Mouse (Mus musculus): ENCODE data around the gene Slc9a5. TPM values are rescaled to one million over a fixed set of nuclear protein-coding genes. Genes with fewer than 3 reads are reported as not detected.

The Slc9a5 gene
- polyA plus RNA-seq, 1 experiment from 2014 or later = 6.4 TPM

DNA sequence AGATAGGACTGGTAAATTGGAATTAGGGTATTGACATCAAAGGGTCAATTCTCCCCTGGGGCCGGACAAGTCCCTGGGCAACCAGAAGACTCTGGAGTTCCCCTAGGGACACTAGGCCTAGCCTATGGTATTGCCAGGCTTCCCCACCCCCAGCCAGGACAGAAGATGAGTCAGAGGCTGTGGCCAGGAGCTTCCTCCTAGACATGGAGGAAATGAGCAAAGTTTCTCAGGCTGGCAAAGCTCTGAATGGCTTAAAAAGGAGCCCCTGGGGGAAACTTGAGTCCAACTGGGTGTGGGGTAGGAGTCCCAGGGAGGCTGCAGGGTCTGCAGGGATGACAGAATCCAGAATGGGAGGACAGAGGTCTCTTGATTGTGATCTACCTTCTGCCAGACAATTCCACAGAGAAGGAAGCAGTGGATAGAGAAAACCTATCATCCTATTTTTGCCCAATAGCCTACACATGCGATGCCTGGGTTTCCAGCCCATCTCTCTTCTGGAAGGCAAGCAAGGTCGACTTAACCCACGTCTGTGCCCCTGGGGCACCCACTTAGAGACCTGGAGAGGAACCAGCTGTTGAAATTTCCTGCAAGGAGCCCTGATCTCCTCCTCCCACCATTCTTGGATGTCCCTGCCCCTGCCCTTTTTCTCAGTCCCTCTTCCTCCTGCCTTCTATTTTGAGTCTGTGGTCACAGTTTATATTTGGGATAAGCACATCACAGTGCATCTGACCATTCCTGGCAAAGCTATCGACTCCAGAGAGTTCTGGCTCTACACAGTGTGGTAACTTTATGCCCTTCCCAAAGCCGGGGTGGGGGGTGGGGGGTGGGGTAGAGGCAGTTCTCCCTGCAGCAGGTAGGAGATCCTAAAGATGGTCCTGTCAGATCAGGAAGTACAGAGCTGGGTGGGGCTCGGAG is 3.3 kb upstream of the Slc9a5 start:
- no peaks in the 10 kb centered on the region for H3K36me3 ChIP-seq (ENCODE audit: control insufficient read depth, insufficient read depth, low read length)
- WGBS = 68% methylated on average over 7 of the region's 7 CpGs
- no peak for DNase-seq (ENCODE audit: low spot score)
- no peak overlapping the region for H3K9ac ChIP-seq (ENCODE audit: low read length)
- ATAC-seq (ENCODE audit: insufficient number of reproducible peaks, low FRiP score, low TSS enrichment, low read depth) = no peak
- peaks cover 19% of the 10 kb centered on the region for H3K4me1 ChIP-seq (ENCODE audit: control insufficient read depth, insufficient read depth, low read length)
- H3K27me3 ChIP-seq (ENCODE audit: control insufficient read depth, insufficient read depth, low read length) = no peaks in the 10 kb centered on the region
- no peak overlapping the region for H3K27ac ChIP-seq (replicated peaks; ENCODE audit: low read depth, low read length)
- H3K9me3 ChIP-seq (ENCODE audit: control insufficient read depth, low read length) = no peaks in the 10 kb centered on the region
- no peak overlapping the region for H3K4me2 ChIP-seq (ENCODE audit: low read depth, severe bottlenecking)
- no peak overlapping the region for H3K4me3 ChIP-seq (ENCODE audit: low read depth, low read length)

GRCm38 (mm10) chr8:105346611-105347427 is 1.8 kb upstream of the Slc9a5 start:
- H3K4me1 ChIP-seq (ENCODE audit: control insufficient read depth, insufficient read depth, low read length) = peaks cover 19% of the 10 kb centered on the region
- ATAC-seq (ENCODE audit: insufficient number of reproducible peaks, low FRiP score, low TSS enrichment, low read depth) = peak; percentile 10
- no peaks in the 10 kb centered on the region for H3K36me3 ChIP-seq (ENCODE audit: control insufficient read depth, insufficient read depth, low read length)
- no peaks in the 10 kb centered on the region for H3K27me3 ChIP-seq (ENCODE audit: control insufficient read depth, insufficient read depth, low read length)
- WGBS = under 1% methylated on average over 34 of the region's 34 CpGs
- H3K9me3 ChIP-seq (ENCODE audit: control insufficient read depth, low read length) = no peaks in the 10 kb centered on the region
- H3K27ac ChIP-seq (replicated peaks; ENCODE audit: low read depth, low read length) = peak overlapping the region; percentile 37; the same call in 1 of the 2 replicates
- peak overlapping the region; percentile 67 for H3K4me3 ChIP-seq (ENCODE audit: low read depth, low read length)
- peak overlapping the region; percentile 64 for H3K9ac ChIP-seq (ENCODE audit: low read length)
- peak overlapping the region; percentile 98 for H3K4me2 ChIP-seq (ENCODE audit: low read depth, severe bottlenecking)
- DNase-seq (ENCODE audit: low spot score) = peak; percentile 66

GRCm38 (mm10) chr8:105347428-105348221 is 1.0 kb upstream of the Slc9a5 start, which contains the start of gene Fhod1:
Gene Fhod1, minus strand, starts transcription at chr8:105347953.
- WGBS = under 1% methylated on average over 53 of the region's 53 CpGs
- H3K4me1 ChIP-seq (ENCODE audit: control insufficient read depth, insufficient read depth, low read length) = peaks cover 19% of the 10 kb centered on the region
- peak; percentile 96 for DNase-seq (ENCODE audit: low spot score)
- H3K27ac ChIP-seq (replicated peaks; ENCODE audit: low read depth, low read length) = peak within 1 kb of the TSS; percentile 63
- peak; percentile 88 for ATAC-seq (ENCODE audit: insufficient number of reproducible peaks, low FRiP score, low TSS enrichment, low read depth)
- H3K27me3 ChIP-seq (ENCODE audit: control insufficient read depth, insufficient read depth, low read length) = no peaks in the 10 kb centered on the region
- H3K4me3 ChIP-seq (ENCODE audit: low read depth, low read length) = peak within 1 kb of the TSS; percentile 67
- H3K9ac ChIP-seq (ENCODE audit: low read length) = peak within 1 kb of the TSS; percentile 75
- no peaks in the 10 kb centered on the region for H3K36me3 ChIP-seq (ENCODE audit: control insufficient read depth, insufficient read depth, low read length)
- H3K4me2 ChIP-seq (ENCODE audit: low read depth, severe bottlenecking) = peak within 1 kb of the TSS; percentile 98
- H3K9me3 ChIP-seq (ENCODE audit: control insufficient read depth, low read length) = no peaks in the 10 kb centered on the region

DNA sequence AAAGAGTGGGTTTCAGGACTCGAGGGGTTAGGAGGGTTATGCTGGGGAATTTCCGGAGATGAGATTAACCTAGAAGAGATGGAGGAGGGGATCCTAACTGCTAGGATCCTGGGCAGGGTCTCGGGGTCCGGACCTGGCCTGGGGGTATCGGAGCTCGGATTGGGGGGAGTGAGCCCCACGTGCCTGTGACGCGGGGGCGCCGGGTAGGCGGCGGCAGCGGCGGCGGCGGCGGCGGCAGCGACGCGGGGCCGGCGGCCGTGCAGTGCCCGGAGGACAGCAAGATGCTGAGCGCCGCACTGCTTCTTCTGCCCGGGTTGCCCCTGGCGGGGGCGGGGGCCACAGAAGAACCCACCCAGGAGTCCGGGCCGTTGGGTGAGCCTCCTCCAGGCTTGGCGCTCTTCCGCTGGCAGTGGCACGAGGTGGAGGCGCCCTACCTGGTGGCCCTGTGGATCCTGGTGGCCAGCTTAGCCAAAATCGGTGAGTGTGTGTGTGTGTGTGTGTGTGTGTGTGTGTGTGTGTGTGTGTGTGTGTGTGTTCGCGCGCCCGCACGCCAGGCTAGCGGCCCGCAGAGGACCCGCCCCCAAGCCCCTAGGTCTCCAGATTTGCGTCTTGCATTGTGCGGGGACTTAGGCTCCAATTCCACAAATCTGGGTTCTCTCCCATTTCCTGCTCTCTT is 591 bp downstream of the Slc9a5 start:
- Histone ChIP-seq H3K4me2 (ENCODE audit: low read depth, severe bottlenecking) (peak overlapping the region; percentile 98), H3K4me3 (ENCODE audit: low read depth, low read length) (peak overlapping the region; percentile 67), H3K27ac (replicated peaks; ENCODE audit: low read depth, low read length) (no peak overlapping the region; the same call in 1 of the 2 replicates), H3K36me3 (ENCODE audit: control insufficient read depth, insufficient read depth, low read length) (no peaks in the 10 kb centered on the region), H3K27me3 (ENCODE audit: control insufficient read depth, insufficient read depth, low read length) (no peaks in the 10 kb centered on the region), H3K9me3 (ENCODE audit: control insufficient read depth, low read length) (no peaks in the 10 kb centered on the region), H3K4me1 (ENCODE audit: control insufficient read depth, insufficient read depth, low read length) (peaks cover 19% of the 10 kb centered on the region), H3K9ac (ENCODE audit: low read length) (peak overlapping the region; percentile 74)
- ATAC-seq (ENCODE audit: insufficient number of reproducible peaks, low FRiP score, low TSS enrichment, low read depth) (peak; percentile 18; the same call in 1 of the 2 replicates), DNase-seq (ENCODE audit: low spot score) (peak; percentile 71)
- WGBS = under 1% methylated on average over 47 of the region's 48 CpGs

- H3K4me1 ChIP-seq (ENCODE audit: control insufficient read depth, insufficient read depth, low read length) = peaks cover 22% of the 10 kb centered on the region
- WGBS = 42% methylated on average over 7 of the region's 7 CpGs
- DNase-seq (ENCODE audit: low spot score) (no peak), ATAC-seq (ENCODE audit: insufficient number of reproducible peaks, low FRiP score, low TSS enrichment, low read depth) (no peak)
- peak overlapping the region; percentile 98 for H3K4me2 ChIP-seq (ENCODE audit: low read depth, severe bottlenecking)
- no peak overlapping the region for H3K9ac ChIP-seq (ENCODE audit: low read length)
- no peaks in the 10 kb centered on the region for H3K9me3 ChIP-seq (ENCODE audit: control insufficient read depth, low read length)
- H3K36me3 ChIP-seq (ENCODE audit: control insufficient read depth, insufficient read depth, low read length) = no peaks in the 10 kb centered on the region
- H3K27me3 ChIP-seq (ENCODE audit: control insufficient read depth, insufficient read depth, low read length) = no peaks in the 10 kb centered on the region
- no peak overlapping the region for H3K4me3 ChIP-seq (ENCODE audit: low read depth, low read length)
- H3K27ac ChIP-seq (replicated peaks; ENCODE audit: low read depth, low read length) = no peak overlapping the region
Measured at GRCm38 (mm10) chr8:105350186-105350585, 1.5 kb downstream of the Slc9a5 start.

GRCm38 (mm10) chr8:105353583-105354135 is 5.0 kb downstream of the Slc9a5 start:
- ATAC-seq (ENCODE audit: insufficient number of reproducible peaks, low FRiP score, low TSS enrichment, low read depth) = no peak
- DNase-seq (ENCODE audit: low spot score) = no peak
- Histone ChIP-seq H3K4me3 (ENCODE audit: low read depth, low read length) (no peak overlapping the region), H3K4me1 (ENCODE audit: control insufficient read depth, insufficient read depth, low read length) (peaks cover 15% of the 10 kb centered on the region), H3K9ac (ENCODE audit: low read length) (no peak overlapping the region), H3K27me3 (ENCODE audit: control insufficient read depth, insufficient read depth, low read length) (no peaks in the 10 kb centered on the region), H3K36me3 (ENCODE audit: control insufficient read depth, insufficient read depth, low read length) (peaks cover 3% of the 10 kb centered on the region; the same call in 1 of the 2 replicates), H3K9me3 (ENCODE audit: control insufficient read depth, low read length) (no peaks in the 10 kb centered on the region), H3K4me2 (ENCODE audit: low read depth, severe bottlenecking) (no peak overlapping the region), H3K27ac (replicated peaks; ENCODE audit: low read depth, low read length) (no peak overlapping the region)
- 77% methylated on average over 8 of the region's 8 CpGs for WGBS

DNA sequence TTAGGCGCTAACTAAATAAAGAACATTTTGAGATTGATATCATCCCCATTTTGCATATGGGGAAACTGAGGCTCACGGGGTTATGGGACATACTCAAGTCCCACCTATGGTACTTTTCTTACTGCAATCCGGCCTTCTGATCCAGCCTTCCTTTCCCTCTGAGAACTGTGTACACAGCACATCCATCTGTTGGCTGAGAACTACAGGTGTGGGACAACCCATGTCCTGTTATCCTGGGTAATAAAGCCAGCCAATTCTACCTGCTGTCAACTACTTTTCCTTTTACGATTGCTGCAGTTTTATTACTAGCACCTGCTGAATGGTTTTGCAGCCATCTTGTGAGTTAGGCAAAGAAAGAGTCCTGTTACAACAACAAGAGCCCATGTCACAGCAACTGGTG is 5.9 kb downstream of the Slc9a5 start:
- no peaks in the 10 kb centered on the region for H3K27me3 ChIP-seq (ENCODE audit: control insufficient read depth, insufficient read depth, low read length)
- no peak overlapping the region for H3K4me3 ChIP-seq (ENCODE audit: low read depth, low read length)
- H3K4me2 ChIP-seq (ENCODE audit: low read depth, severe bottlenecking) = no peak overlapping the region
- 80% methylated on average over 4 of the region's 4 CpGs for WGBS
- peaks cover 3% of the 10 kb centered on the region; the same call in 1 of the 2 replicates for H3K36me3 ChIP-seq (ENCODE audit: control insufficient read depth, insufficient read depth, low read length)
- peaks cover 15% of the 10 kb centered on the region for H3K4me1 ChIP-seq (ENCODE audit: control insufficient read depth, insufficient read depth, low read length)
- no peak for ATAC-seq (ENCODE audit: insufficient number of reproducible peaks, low FRiP score, low TSS enrichment, low read depth)
- no peak for DNase-seq (ENCODE audit: low spot score)
- H3K9ac ChIP-seq (ENCODE audit: low read length) = no peak overlapping the region
- H3K27ac ChIP-seq (replicated peaks; ENCODE audit: low read depth, low read length) = no peak overlapping the region
- no peaks in the 10 kb centered on the region for H3K9me3 ChIP-seq (ENCODE audit: control insufficient read depth, low read length)
